Mouse (Mus musculus): Measurements from ENCODE around the gene Lingo1. TPM values are rescaled to one million over a fixed set of nuclear protein-coding genes. Genes with fewer than 3 reads are reported as not detected.
A peak's percentile ranks its signal among the peaks of the same experiment; 100 is the strongest.

Lingo1 gene
- total RNA-seq, 2 experiments from 2014 or later = 224 to 247 TPM

DNA sequence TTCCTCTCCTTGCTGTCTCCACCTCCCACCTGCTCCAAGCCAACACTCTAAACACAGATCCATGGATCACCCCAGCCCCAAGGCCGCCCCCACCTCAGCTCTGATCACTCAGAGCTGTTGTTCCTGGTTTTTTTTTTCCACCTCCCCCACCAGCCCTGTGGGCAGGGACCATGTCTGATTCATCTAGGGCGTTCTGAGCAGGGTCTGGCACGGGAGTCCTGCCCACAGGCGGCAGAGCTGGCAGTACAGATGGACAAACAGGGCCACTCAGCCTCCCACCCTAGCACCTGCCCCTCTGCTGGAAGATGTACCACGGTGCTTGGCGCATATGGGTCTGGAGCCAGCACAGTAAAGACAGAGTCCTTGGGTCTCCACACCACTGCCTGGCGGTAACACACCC lies 114.3 kb downstream of the Lingo1 start:
- intact Hi-C loops (cut with DNase I) = no loop called here
- DNase-seq = peak; percentile 58

DNA sequence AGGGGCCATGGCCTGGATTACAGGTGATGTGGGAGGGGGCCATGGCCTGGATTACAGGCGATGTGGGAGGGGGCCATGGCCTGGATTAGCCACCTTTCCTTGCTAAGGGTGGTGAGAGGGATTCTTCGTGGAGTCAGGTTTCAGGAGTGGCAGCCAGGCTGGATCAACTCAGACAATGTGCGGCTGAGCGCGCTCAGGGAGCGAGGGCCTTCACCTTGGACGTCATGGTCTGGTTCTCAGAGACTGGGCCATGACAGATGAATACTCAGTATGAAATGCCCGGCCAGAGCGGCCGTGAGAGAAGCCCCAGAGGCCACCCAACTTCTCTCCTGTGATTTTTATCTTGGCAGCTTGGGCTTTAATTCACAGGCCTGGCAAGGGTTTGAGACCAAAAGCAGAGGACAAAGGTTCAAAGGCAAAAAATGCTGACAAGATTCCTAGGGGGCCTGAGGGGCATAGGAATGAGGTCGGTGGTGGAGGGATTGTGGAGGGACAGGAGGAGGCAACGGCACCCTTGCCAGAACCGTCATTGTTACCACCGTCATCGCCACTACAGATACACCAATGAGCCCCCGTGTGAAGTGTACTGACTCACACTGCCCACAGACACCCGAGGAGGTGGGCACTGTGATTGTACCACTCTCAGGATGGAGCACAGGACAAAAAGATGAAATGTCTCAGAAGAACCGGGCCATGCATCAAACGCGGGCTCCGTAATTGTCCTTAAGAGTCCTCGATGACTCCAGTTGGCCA lies 117.2 kb downstream of the Lingo1 start:
- intact Hi-C loops (cut with DNase I) = no loop called here
- DNase-seq = no peak

DNA sequence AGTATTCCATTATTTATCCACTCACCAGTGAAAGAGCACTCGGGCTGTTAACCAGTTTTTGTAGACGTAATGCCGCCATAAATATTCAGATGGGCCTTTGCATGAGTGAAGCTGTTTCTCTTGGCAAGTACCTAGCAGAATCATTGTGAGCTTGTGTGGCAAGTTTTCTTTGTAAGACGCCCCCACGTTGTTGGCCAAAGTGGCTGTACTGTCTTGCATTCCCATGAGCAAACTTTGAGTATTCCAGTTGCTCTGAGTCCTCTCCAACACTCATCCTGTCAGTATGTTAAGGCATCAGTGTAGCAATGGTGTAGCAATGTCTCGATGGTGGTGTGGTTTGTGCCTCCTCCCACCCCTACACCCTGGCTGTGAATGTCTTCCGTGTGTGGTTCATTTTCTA lies 120.6 kb downstream of the Lingo1 start:
- DNase-seq = no peak
- intact Hi-C loops (cut with DNase I) = no loop called here

DNA sequence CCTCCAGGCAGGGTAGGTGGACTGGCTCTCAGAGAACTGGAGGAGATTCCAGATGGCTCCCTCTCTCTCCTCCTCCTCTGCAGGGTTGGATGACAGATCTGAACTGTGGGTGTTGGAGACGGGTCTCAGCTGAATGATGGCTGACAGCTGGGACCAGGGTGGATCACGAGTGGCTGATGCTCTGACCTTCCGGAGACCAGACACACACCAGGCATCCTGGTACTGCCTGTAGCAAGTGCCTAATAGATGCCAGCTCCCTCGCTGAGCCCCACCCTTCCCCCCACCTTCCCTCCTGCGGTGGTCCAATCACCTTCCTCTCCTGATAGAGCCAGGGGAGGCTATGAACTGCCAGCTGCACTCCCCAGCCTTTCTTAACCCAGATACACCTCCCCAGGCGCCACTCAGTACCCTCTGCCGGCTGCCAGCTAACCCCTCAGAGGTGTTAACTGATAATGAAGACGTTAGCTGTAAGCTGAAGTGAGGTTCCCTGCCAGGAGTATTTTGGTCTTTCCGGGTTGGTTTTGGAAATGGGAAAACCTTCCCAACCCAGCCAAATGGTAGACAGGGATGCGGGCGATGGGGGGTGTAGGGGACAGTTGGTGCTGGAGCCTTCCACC lies 126.6 kb downstream of the Lingo1 start:
- no peak for DNase-seq
- intact Hi-C loops (cut with DNase I) = no loop called here

DNA sequence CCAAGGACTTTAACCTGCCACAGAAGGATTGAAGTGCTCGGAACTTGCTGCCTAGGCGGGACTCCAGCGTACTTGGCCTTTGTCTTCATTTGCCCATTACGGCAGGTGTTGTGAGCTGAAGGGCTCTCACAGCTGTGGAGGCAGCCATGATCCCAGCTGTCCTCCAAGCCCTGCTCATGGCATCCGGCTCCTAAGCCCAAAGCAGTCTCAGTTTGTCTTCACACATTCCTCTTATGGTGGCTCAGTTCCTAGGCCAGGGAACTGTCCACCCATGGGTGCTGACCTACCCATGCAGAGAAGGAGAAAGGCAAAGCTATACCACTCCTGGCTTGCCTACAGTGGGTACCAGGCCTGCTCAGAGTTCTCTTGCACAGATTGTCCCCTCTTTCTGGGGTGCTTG lies 132.1 kb downstream of the Lingo1 start:
- DNase-seq = no peak
- intact Hi-C loops (cut with DNase I) = no loop called here

DNA sequence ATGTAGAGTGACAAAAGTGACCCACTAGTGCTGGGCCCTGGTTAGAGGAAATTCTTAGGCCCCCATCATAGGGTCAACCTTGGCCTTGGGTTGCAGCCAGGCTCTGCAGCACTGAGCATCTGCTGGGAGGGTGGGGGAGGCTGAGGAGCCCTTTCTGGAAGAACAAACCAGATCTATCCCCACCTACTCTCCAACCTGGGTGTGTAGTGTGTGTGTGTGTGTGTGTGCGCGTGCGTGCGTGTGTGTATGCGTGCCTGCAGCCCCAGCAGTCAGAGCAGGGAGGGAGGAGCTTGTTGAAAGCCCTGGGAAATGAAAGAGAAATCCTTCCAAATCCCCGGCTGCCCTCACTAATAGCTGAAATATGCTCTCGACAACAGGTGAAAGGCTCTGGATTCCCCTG lies 133.3 kb downstream of the Lingo1 start:
- DNase-seq = no peak

DNA sequence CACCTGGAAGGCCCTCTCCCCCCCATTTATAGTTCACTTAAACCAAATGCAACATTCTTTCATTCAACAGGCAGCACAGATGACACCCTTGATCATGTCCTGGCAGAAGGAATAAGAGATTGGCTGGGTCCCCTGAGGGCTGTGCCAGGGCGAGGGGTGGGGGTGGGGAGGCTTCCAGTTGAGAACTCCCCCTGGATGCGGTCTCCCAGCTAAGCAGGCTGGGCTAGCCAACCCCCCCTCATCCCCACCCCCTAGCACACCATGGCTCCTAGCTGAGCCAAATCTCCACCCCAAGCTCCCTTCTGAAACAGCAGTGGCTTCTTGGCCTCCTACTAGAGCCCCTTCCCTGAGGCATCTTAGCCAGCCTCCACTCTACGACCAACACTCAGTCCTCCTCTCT lies 133.9 kb downstream of the Lingo1 start:
- intact Hi-C loops (cut with DNase I) = no loop called here
- no peak for DNase-seq

More for the DNA sequence above, 133.3 kb downstream of the Lingo1 start:
- intact Hi-C loops (cut with DNase I) = no loop called here

DNA sequence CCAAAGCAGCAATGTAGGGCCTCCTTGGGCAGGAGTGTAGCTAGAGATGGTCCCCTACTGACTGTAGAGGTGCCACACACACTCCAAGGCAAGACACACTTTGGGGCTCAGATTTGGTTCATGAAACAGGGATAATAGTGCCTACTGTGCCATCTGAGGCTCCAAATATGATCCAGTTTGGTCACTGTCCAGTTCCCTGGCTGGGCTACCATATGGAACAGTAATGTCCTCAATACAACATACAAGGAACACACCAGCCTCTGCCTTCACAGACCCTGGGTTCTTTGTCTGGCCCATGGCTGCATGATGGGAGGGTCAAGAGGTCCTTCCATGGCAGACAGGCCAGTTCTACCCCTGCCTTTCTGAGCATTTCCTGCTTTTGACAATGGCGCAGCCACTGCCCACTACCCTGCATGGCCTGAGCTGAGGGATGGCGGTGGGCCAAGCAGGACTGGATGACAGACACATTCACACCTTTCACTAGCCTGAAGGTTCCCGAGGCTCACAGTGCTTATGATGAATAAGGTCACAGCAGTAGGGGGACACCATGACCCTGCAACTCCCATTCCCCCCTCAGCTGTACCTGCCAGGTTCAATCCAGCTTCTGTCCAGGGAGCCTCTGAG lies 134.9 kb downstream of the Lingo1 start:
- peak; percentile 56 for DNase-seq
- intact Hi-C loops (cut with DNase I) = no loop called here

DNA sequence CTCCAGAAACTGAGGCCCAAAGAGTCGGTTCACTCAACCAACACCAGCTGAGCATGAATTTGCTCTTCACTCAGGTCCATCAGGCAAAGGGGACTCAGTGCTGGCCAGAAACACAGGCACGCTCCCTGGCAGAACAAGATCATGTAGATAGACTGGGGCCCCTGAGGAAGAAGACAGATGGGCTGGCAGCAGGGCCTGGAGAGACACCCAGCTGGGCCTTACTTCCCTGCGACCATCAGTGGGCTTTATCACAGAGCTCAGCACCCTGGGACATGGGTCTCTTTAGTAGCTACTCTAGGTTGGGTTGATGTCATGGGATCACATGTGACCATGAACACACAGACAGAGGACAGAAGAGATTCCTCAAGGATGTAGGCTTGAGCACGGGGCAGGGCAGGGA lies 137.7 kb downstream of the Lingo1 start:
- intact Hi-C loops (cut with DNase I) = no loop called here
- no peak for DNase-seq

DNA sequence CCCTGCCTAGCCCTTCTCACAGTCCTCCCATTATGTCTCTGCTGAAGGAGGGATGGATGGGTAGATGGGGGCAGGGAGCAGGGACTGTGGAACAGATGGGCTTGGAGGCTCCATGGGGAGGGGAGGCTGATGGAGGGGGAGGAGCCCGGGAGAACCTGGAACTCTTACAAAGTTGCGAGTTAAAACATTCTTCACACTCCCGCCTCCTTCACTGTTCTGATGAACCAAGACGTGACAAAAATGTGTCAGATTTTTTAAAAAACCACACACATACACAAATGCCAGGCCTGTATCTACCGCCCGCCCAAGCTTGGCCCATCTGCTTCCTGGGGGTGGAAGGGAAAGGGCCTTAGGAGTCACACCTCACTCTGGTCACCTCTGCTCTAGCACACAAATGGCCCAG lies 138.3 kb downstream of the Lingo1 start:
- intact Hi-C loops (cut with DNase I) = no loop called here
- peak; percentile 78 for DNase-seq

DNA sequence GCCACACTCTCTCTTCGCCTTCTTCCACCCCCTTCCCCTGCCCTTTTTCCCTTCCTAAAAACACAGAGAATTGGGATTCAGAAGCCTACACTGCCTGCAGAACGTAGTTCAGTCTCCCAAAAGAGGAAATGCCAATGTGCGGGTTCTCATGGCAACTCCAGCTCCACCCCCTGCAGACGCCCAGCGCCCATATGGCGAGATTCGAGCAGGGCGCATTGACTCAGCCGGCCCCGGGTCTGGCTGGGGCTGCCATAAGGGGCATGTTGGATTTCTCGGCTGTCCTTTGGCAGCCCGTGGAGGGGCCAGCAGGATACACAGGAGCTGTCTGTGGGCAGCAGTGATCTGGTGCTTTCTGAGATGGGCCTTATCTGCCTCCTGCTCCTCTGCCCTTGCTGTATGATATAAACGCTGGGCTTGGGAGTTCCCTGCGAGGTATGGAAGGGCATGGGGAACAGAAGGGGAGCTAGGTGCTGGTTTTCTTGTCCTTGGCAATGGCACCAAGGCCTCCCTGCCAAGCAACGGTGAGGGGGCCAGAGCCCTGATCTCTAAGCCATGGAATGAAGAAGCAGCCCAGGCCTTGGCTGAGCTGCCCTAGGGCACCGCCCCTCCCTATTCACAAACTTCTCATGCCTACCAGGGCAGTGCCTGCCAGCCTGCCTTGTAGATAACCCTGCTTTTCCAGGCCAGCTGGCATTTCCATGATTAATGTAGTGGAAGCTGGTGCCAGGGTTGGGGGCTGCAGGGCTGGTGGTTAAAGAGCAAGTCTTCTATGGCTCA lies 139.3 kb downstream of the Lingo1 start:
- intact Hi-C loops (cut with DNase I) = no loop called here
- DNase-seq = peak; percentile 80

DNA sequence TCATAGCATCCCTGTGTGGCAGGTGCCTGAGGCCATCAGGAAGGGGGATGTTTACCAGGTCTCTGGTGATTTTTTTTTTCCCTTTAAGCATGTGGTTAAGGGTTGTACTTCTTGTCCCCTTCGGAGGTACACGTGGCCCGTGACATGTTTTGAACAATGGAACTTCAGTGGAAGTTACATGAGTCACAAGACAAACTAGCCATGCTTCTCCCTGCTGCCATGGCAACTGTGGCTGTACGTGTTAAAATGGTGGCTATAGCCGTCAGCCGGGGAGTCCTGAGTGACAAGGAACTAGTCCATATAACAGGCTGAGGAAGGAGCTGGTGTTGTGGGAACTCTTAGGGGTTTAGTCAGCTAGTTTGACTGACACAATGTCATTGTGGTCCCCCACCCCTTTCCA lies 141.1 kb downstream of the Lingo1 start:
- DNase-seq = no peak
- intact Hi-C loops (cut with DNase I) = no loop called here

DNA sequence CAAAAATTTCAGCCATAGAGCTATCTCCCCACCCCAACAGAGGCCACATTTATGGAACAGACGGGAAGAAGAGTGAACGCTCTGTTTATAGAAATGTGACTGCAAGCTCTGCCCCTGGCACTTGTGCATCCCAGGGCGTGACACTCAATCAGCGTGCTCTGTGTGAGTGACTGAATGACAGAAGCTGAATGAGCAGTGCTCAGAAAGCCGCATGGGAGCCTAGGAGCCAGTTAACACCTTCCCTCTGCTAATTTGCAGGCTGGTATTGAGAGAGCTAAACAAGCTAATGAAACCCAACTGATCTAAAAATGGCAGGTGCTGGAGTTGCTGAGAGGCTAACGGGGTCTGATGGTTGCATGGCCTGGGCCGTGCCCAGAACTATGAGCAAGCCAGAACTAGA lies 143.7 kb downstream of the Lingo1 start:
- intact Hi-C loops (cut with DNase I) = no loop called here
- DNase-seq = no peak

DNA sequence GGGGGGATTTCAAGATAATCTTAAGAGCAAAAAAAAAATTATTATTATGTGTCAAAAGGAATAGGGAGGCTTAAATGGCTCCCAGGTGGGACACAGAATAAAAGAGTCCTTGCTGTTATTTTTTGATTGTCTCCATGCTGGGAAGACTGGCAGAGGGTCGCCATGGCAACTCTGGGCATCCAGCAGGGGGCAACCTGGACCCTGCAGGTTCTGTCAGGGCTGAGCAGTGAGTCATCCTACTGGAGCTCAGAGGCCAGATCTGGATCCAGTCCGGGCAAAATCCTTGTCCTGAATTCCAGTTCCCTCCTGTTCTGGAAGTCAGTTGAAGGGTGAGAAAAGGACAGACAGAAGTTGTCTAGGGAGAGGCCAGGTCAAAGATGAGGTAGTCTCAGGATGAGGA lies 144.7 kb downstream of the Lingo1 start:
- intact Hi-C loops (cut with DNase I) = no loop called here
- DNase-seq = no peak

DNA sequence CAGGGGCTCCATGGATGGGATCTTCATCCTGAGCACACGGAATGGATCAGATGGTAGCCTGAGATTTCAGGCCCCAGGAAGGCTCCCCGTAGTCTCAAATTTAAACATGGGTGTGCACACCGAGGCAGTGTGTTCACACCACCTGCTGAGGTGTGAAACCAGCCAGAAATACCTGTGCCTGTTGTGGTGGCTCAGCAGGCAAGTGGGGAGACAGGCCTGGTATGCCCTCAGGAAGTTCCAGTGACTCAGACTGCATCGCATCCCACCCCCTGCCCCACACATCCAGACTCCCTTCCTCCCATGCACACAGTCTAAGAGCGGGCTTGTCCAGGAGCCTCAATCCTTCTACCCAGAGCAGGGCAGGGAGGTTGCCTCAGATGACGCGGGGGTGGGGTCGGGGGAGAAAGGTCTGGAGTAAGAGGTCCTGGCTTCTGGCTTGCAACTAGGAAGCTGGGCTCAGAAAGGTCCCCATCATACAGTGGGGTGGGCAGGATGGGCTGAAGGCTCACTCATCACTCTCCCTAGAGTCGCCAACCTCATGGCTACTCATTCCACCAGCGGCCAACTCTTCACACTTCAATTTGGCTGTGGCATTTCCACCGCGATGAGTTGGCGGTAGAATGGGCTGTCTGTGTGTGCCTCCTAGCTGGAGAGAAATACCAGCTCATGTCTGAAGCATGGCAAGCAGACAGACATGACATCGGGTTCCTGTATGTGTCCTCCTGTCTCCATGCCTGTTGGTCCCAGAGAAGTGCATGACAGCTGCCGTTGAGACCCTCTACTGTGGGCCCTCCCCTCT lies 149.8 kb downstream of the Lingo1 start:
- DNase-seq = no peak
- intact Hi-C loops (cut with DNase I) = no loop called here

DNA sequence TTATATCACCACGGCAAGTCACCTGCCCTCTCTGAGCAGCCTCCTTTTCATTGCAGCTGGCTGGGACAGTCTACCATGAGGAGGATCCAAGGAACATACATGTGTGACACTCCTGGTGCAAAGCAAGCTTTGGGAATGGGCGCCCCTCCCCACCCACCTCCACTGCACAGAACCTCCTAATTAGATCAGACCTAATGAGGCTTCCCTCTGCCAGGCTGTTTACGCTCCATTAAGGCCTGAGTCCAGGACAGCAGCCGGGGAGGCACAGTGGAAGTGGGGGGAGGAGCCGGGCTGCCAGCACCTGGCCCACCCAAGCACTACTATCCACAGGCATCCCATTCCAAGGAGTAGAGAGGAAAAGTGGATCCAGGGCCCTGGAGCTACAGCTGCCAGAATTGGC lies 152.8 kb downstream of the Lingo1 start:
- DNase-seq = peak; percentile 74
- intact Hi-C loops (cut with DNase I) = no loop called here

DNA sequence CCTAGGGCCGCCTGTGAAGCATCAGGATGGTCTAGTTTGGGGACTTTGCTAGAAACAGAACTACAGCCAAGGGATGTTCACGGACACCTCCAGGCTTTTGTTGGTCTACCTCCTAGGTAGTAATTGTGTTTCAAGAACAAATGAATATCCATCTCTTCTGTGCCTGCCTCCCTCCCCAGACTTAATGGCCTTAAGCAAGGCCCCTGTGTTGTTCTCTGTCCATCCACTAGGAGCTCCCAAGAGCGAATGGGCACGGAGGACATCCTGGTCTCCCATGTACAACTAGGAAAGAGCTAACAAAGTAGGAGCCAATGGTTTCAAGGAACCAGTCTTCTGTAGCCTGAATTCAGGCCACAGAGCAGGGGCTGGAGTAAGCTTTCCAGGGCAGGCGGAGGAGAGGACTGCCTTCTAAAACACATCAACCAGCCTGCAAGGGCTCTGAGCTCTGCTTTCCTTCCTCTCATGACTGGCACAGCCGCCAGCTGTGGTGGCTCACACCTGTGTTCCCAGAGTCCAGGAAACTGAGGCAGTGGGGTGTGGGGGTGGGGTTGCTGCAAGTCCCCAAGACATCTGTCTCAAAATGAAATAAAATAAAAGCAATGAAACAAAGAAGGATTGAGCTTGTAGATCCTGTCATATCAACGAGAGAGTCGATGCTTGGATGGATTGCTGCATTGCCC lies 157.9 kb downstream of the Lingo1 start:
- DNase-seq = peak; percentile 59
- intact Hi-C loops (cut with DNase I) = loop anchor here (10.0 kb wide), 1 partner anchor 374 kb away; no protein-coding TSS in a partner anchor

DNA sequence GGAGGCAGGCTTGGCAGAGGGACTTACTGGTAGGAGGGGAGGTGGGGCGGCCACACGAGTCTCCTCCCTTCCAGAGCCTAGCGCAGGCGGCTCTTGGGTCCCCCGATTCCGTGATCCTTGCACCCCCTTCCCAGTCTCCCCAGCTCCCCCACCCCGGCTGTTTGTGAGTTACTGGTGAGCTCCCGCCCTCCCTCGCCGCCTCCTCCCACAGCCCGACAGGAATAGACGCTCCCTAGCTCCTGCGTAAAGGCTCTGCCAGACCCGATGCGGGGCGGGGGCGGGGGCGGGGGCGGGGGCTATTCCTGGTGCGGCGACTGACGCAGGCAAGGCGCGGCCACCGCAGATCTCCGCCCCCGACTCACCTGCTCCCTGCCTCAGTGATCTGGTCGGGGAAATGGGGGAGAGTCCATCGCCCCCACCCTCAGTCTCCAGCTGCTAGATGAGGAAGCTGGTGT lies 158.8 kb downstream of the Lingo1 start:
- intact Hi-C loops (cut with DNase I) = loop anchor here (10.0 kb wide), 1 partner anchor 373 kb away; no protein-coding TSS in a partner anchor
- peak; percentile 42 for DNase-seq

DNA sequence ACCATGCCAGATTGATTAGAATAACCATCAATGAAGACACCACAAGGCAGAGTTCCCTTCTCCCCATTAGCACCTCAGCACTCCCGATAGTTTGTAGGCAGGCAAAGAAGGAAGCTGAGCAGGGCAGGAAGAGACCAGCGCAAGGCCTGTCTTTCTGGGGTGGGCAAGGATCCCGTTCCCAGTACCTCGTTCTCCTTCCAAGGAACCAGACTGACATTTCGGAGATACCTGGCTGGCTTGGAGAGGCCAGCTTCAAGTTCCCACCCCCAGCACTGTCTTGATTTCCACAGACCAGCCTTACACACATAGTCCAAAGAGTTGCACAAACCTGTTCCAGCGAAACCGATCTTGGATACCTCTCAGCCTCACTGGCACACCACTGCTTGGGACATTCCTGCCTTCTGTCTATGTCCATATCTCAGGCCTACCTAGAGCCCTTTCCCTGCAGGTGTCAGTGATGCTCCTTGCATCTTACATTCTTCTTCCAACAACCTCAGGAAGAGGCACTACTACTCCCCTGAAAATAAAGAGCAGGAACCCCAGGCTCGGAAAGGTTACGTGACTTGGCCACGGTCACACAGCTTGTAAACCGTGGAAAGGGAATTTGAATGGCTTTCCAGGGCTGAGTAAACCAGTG lies 159.4 kb downstream of the Lingo1 start:
- intact Hi-C loops (cut with DNase I) = loop anchor here (10.0 kb wide), 1 partner anchor 372 kb away; no protein-coding TSS in a partner anchor
- DNase-seq = no peak

Measured in left cerebral cortex, postnatal 4 days (tissue).